Mouse (Mus musculus) E14TG2a.4 (cell line): ENCODE results near the gene Cacna1d.

Experiments
- CTCF ChIP-seq: conservative IDR thresholded peaks from 2 replicates; pipeline ENCODE4 v1.5.1; 2014; ENCODE audit warnings: low read length
- NANOG ChIP-seq: IDR thresholded peaks from 2 replicates; pipeline ENCODE4 v1.6.1; 2014; ENCODE audit warnings: borderline replicate concordance, low read length, mixed read lengths

- TF ChIP-seq CTCF (no peak), NANOG (no peak)
These were observed 235.4 kb downstream of the Cacna1d start for GRCm38 (mm10) chr14:30255701-30256400.
